Comparison of ENCODE assay signal across 13 mouse cellular contexts in the genomic region with DNA sequence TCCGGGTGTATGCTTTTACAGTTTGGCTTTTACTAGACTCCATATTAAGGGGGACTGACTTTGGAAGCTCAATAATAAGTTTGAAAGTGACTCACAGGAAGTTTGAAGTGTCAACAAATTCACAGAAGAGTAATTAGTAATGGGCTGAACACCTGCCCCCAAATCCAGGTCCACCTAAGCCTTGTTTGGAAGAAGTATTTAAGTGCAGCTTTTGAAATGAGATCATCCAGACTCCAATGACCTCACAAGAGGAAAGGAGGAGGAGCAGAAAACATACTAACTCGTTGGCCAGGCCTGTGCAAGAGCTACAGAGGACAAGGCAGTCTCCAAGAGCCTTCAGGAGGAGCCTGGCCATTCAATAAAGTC. TPM values are rescaled to one million over a fixed set of nuclear protein-coding genes. Genes with fewer than 3 reads are reported as not detected.
A peak's percentile ranks its signal among the peaks of the same experiment; 100 is the strongest.
DNase-seq lines count a peak whose midpoint lies in the region; ATAC-seq lines count a peak whose summit lies in the region.
"Had no signal": no experiment of that assay in that cellular context is flagged by ENCODE, and none has a peak within 500 bp of the region (broad histone marks: within the 10 kb centered on the region; RNA-seq: fewer than 3 reads in every experiment).

No protein-coding gene starts in this region.

- H3K4me3 ChIP-seq in heart, embryonic 14.5 days (ENCODE audit: control insufficient read depth in 1 of 2, insufficient read depth in 1 of 2, low read depth in 1 of 2, low read length in 2 of 2) = no peak overlapping the region
- no peak overlapping the region for H3K4me3 ChIP-seq in midbrain, embryonic 15.5 days
- no peak overlapping the region for H3K4me3 ChIP-seq in midbrain, embryonic 16.5 days (ENCODE audit: low read depth, low read length)
- H3K4me3 ChIP-seq in stomach, embryonic 16.5 days (replicated peaks; ENCODE audit: low read length) = no peak overlapping the region
- H3K4me3 ChIP-seq: embryonic facial prominence, embryonic 13.5 days; forebrain, embryonic 13.5 days had no signal

- H3K27ac ChIP-seq in heart, embryonic 14.5 days (replicated peaks in 1 of 2; ENCODE audit: control insufficient read depth in 1 of 2, insufficient read depth in 1 of 2, low read depth in 2 of 2, low read length in 2 of 2) = peak overlapping the region in 1 of 2 experiments; percentile 47; a peak in 2 of 4 replicates
- H3K27ac ChIP-seq in midbrain, embryonic 15.5 days = 0 out of 2 replicates have a peak overlapping the region, but pooled peaks have one; percentile 13
- no peak overlapping the region for H3K27ac ChIP-seq in midbrain, embryonic 16.5 days (ENCODE audit: low read length)
- H3K27ac ChIP-seq in stomach, embryonic 16.5 days (ENCODE audit: low read length) = peak overlapping the region; percentile 61
- H3K27ac ChIP-seq: embryonic facial prominence, embryonic 13.5 days; forebrain, embryonic 13.5 days; macrophage had no signal

- H3K4me2 ChIP-seq in heart, embryonic 14.5 days (ENCODE audit: low read length) = no peak overlapping the region
- no peak overlapping the region for H3K4me2 ChIP-seq in midbrain, embryonic 15.5 days
- H3K4me2 ChIP-seq in midbrain, embryonic 16.5 days (ENCODE audit: low read length) = no peak overlapping the region
- no peak overlapping the region for H3K4me2 ChIP-seq in stomach, embryonic 16.5 days (ENCODE audit: low read depth, low read length)
- H3K4me2 ChIP-seq: embryonic facial prominence, embryonic 13.5 days; forebrain, embryonic 13.5 days had no signal

- H3K36me3 ChIP-seq in heart, embryonic 14.5 days (ENCODE audit: control insufficient read depth, insufficient read depth, low read length) = peaks cover 13% of the 10 kb centered on the region
- 0 out of 2 replicates have a peak, but pooled peaks cover 3% of the 10 kb centered on the region for H3K36me3 ChIP-seq in midbrain, embryonic 15.5 days (replicated peaks)
- H3K36me3 ChIP-seq in midbrain, embryonic 16.5 days (ENCODE audit: control insufficient read depth, insufficient read depth, low read length) = no peaks in the 10 kb centered on the region
- 0 out of 2 replicates have a peak, but pooled peaks cover 7% of the 10 kb centered on the region for H3K36me3 ChIP-seq in stomach, embryonic 16.5 days (ENCODE audit: control insufficient read depth, insufficient read depth, low read length)

- H3K9ac ChIP-seq in heart, embryonic 14.5 days (ENCODE audit: low read length) = peak overlapping the region; percentile 21; the same call in 1 of the 2 replicates
- H3K9ac ChIP-seq in midbrain, embryonic 15.5 days = no peak overlapping the region
- H3K9ac ChIP-seq in midbrain, embryonic 16.5 days (ENCODE audit: low read depth, low read length) = no peak overlapping the region
- H3K9ac ChIP-seq in stomach, embryonic 16.5 days (ENCODE audit: low read length) = peak overlapping the region; percentile 16; the same call in 1 of the 2 replicates
- H3K9ac ChIP-seq: embryonic facial prominence, embryonic 13.5 days; forebrain, embryonic 13.5 days had no signal

- no peak for DNase-seq in heart, postnatal 14 days
- DNase-seq in spleen, adult 18-20 months = no peak
- no peak for DNase-seq in testis, postnatal 10 days (ENCODE audit: low spot score)
- DNase-seq: adrenal gland, postnatal 10 days; midbrain, embryonic 14.5 days had no signal

- WGBS in heart, embryonic 14.5 days = 41% methylated on average over 2 of the region's 2 CpGs
- WGBS in midbrain, embryonic 15.5 days = 74% methylated on average over 2 of the region's 2 CpGs
- WGBS in midbrain, embryonic 16.5 days = 71% methylated on average over 2 of the region's 2 CpGs
- WGBS in stomach, embryonic 16.5 days = 35% methylated on average over 2 of the region's 2 CpGs

- intact Hi-C loops in heart, postnatal 14 days (cut with DNase I) = loop anchor here (5.0 kb wide), 1 partner anchor 34 kb away; no protein-coding TSS in a partner anchor

- H3K27me3 ChIP-seq in heart, embryonic 14.5 days (ENCODE audit: control insufficient read depth, insufficient read depth, low read length) = no peaks in the 10 kb centered on the region
- H3K27me3 ChIP-seq in midbrain, embryonic 15.5 days (replicated peaks) = no peaks in the 10 kb centered on the region
- H3K27me3 ChIP-seq in midbrain, embryonic 16.5 days (ENCODE audit: control insufficient read depth, insufficient read depth, low read depth, low read length) = no peaks in the 10 kb centered on the region
- H3K27me3 ChIP-seq in stomach, embryonic 16.5 days (ENCODE audit: control insufficient read depth, insufficient read depth, low read length) = no peaks in the 10 kb centered on the region
- H3K27me3 ChIP-seq: embryonic facial prominence, embryonic 13.5 days; forebrain, embryonic 13.5 days had no signal

- H3K4me1 ChIP-seq in heart, embryonic 14.5 days (ENCODE audit: control insufficient read depth in 2 of 2, insufficient read depth in 2 of 2, low read length in 2 of 2) = peaks cover 21 to 43% of the 10 kb centered on the region in 2 experiments
- H3K4me1 ChIP-seq in midbrain, embryonic 15.5 days = peaks cover 29% of the 10 kb centered on the region
- H3K4me1 ChIP-seq in midbrain, embryonic 16.5 days (ENCODE audit: control insufficient read depth, insufficient read depth, low read length) = peaks cover 6% of the 10 kb centered on the region
- H3K4me1 ChIP-seq in stomach, embryonic 16.5 days (ENCODE audit: control insufficient read depth, insufficient read depth, low read length) = peaks cover 19% of the 10 kb centered on the region

- H3K9me3 ChIP-seq in heart, embryonic 14.5 days (ENCODE audit: control insufficient read depth, low read length) = no peaks in the 10 kb centered on the region
- H3K9me3 ChIP-seq in midbrain, embryonic 15.5 days = no peaks in the 10 kb centered on the region
- no peaks in the 10 kb centered on the region for H3K9me3 ChIP-seq in midbrain, embryonic 16.5 days (replicated peaks; ENCODE audit: control insufficient read depth, low read length, poor library complexity, severe bottlenecking)
- no peaks in the 10 kb centered on the region for H3K9me3 ChIP-seq in stomach, embryonic 16.5 days (replicated peaks; ENCODE audit: control insufficient read depth, low read length)
- H3K9me3 ChIP-seq: embryonic facial prominence, embryonic 13.5 days; forebrain, embryonic 13.5 days had no signal

- ATAC-seq in heart, embryonic 14.5 days (ENCODE audit: insufficient number of reproducible peaks, insufficient read depth, low FRiP score, low read depth) = no peak
- no peak for ATAC-seq in midbrain, embryonic 15.5 days (replicated peaks)
- ATAC-seq in midbrain, embryonic 16.5 days = no peak
- ATAC-seq in inflammation-experienced regulatory T-cells, adult 6 months = peak; percentile 11
- ATAC-seq in stomach, embryonic 16.5 days (ENCODE audit: insufficient read depth, low FRiP score) = peak; percentile 53; the same call in 1 of the 2 replicates
- ATAC-seq: forebrain, embryonic 13.5 days had no signal

RNA-seq across cellular contexts. Expression of a gene that starts 28.7 kb away (rescaled TPM):
- polyA plus RNA-seq in heart, embryonic 14.5 days (2014; fragmentation: Nextera tagmentation; extraction: Ambion mirVana) = 25.6 and 31.3 TPM in 2 replicates
- total RNA-seq in heart, postnatal 14 days (2021) = 10 to 100 TPM; 34.8 to 38.6 TPM
- 34.8 and 36.0 TPM in 2 replicates for polyA plus RNA-seq in midbrain, embryonic 15.5 days (2015; fragmentation: Nextera tagmentation; extraction: Ambion mirVana)
- 28.9 and 34.1 TPM in 2 replicates for polyA plus RNA-seq in midbrain, embryonic 16.5 days (2015; fragmentation: Nextera tagmentation; extraction: Ambion mirVana)
- polyA plus RNA-seq in inflammation-experienced regulatory T-cells, adult 6 months (2017; shearing (Covaris generic)) = 10 to 100 TPM; 44.7 to 85.4 (median 83.8) TPM
- polyA plus RNA-seq in stomach, embryonic 16.5 days (2015; fragmentation: Nextera tagmentation; extraction: Ambion mirVana) = 22.8 and 27.4 TPM in 2 replicates

Comparison
In these comparisons a context has a peak if more than half of its experiments do, and no peak if none do; other contexts are left out.
1. ATAC-seq: peak in inflammation-experienced regulatory T-cells, adult 6 months (single experiment) and stomach, embryonic 16.5 days (single experiment); none in heart, embryonic 14.5 days (single experiment), midbrain, embryonic 15.5 days (single experiment) and midbrain, embryonic 16.5 days (single experiment).
2. H3K9ac ChIP-seq: peak in heart, embryonic 14.5 days (single experiment) and stomach, embryonic 16.5 days (single experiment); none in midbrain, embryonic 15.5 days (single experiment) and midbrain, embryonic 16.5 days (single experiment).